Mouse (Mus musculus) left cerebral cortex, adult 8-10 months (tissue): ENCODE data around the gene Dr1. TPM values are rescaled to one million over a fixed set of nuclear protein-coding genes. Genes with fewer than 3 reads are reported as not detected.
"Not testable (repeated sequence)": the region's sequence is repeated elsewhere in the genome, so short reads cannot be mapped to it uniquely, and the experiment has no call there.

ENCODE experiments used
- DNase-seq, 2 experiments: peaks; one replicate each; pipeline ENCODE4 v3.0.0; 2022; ENCODE audit warnings: low spot score in 2 of 2
- total RNA-seq, 4 experiments: library from RNA; stranded (reverse); gene quantifications; 2 replicates each; pipeline ENCODE4 v1.2.4; 2022

Gene Dr1
- 10 to 100 TPM; 30.5 to 32.4 (median 31.0) TPM for total RNA-seq

DNA sequence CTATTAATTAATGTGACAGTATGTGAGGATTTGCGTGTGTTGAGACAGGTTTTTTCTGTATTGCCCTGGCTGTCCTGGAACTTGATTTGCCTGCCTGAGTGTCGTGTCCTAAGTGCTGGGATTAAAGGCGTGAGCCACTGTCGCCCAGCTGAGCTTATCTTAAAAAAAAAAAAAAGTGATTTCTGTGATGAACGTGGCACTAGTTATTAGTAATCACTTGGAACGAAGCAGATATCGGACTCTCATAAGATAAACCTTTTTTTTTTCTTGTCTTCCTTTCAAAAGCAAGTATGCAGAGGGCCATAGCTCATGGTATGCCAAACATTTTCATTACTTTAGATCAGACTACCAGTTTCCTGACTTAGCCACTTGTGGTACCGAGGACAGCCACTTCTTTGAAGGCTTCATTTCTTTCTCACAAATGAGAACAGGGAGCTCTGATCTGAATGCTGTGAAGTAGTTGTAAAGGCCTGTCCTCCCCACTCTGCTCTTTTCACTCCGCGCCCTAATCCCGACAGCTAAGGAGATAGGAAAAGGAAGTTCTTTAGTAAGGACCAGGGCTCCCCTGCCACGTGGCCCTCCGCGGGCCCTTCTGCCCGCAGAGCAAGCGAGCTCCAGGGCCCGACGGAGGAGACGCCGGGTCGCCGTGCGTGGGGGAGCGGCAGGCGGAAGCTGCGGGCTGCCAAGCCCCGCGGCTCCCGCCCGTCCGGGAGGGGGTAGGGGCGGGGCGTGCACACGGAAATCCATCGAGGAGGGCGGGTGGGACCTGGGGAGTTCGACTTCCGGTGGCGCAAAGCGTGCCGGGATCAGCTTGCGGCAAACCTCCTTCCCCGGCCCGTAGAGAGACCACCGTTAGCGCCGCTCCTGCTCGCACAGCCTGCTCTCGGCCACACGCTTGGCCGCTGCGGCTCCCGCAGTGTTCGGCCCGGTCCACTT, at the start of gene Dr1:
Gene Dr1, plus strand, starts transcription at position 771 of the 936 bp plus-strand sequence.
- peak; percentile 71 to 80 for DNase-seq

DNA sequence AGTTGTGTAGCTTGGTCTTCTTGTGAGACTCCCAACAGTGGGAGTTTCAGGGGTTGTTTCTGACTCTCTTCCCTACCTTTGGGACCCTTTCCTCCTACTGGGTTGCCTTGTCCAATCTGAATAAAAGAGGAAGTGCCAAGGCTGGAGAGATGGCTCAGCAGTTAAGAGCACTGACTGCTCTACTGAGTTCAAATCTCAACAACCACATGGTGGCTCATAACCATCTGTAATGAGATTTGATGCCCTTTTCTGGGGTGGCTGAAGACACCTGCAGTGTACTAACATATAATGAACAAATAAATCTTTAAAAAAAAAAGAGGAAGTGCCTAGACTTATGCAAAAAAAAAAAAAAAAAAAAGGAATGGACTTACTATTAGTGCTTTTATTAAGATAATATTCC, 44.6 kb upstream of the Dr1 start:
- no peak for DNase-seq

DNA sequence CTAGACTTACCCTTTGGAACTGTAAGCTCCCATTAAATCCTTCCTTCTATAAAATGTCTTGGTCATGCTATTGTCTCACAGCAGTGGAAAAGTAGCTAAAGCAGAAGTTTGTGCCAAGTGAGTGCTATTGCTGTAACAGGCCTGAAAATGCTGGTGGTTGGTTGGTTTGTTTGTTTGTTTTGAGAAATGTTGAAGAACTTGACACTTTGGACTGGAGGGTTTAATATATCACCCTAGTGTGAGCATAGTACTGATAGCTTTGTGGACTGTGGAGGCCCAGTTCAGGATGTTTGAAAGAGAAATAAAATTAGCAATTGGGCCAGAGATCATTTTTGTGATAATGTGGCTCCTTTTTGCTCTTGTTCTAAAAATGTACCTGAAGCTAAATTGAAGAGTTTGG, 42.5 kb upstream of the Dr1 start:
- DNase-seq: no peak

DNA sequence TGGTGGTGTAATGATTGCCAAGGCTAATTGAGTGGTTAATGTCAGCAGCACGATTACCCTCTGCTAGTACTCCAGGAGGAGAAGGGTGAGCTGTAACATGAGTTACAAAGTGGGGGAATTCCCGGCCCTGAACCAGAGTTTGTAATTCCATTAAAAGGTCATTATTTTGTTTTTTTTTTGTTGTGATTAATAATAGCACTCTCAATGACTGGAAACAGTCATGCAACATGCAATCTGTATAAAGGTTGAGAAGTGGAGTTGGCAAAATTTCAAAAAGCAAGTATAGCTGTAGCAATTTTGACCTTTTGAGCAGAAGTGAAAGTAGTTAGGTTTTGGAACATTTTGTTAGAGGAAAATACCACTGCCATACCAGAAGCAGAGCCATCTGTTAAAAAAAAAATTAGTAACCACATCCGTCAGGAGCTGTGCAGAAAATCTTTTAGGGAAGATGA, 22.4 kb upstream of the Dr1 start:
- no peak for DNase-seq

DNA sequence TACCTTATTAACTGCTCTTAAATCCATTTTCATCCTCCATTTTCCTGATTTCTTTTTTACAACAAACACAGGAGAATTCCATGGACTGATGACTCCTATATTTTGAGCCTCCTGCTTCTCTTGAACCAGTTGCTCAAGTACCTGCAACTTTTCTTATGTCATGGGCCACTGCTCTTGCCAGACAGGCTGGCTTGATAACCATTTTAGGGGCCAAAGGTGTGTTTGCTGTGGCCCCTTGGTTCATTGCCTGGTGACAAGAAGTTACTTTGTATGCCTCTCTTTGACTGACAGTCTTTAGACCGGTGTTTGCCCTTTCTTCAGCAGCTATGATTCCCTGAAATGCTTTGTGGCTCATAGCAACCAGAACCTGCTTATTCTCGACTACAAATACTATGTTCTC, 18.7 kb upstream of the Dr1 start:
- no peak for DNase-seq

DNA sequence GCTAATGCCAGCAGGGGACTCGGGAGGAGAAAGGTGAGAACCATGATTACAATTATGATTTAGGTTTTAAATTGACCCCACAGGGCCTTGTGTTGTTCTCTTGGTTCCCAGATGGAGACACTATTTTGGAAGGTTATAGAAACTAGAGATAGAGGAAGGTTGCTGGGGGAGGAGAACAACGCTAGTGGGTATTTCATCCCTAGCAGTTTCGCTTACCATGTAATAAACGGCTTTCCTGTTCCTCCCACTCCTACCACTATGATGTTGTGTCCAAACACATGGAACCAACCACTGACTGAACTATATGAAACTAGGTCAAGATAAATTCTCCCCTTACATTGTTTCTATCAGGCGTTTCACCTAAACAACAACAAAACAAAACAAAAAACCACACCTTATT, 13.4 kb upstream of the Dr1 start:
- no peak for DNase-seq

DNA sequence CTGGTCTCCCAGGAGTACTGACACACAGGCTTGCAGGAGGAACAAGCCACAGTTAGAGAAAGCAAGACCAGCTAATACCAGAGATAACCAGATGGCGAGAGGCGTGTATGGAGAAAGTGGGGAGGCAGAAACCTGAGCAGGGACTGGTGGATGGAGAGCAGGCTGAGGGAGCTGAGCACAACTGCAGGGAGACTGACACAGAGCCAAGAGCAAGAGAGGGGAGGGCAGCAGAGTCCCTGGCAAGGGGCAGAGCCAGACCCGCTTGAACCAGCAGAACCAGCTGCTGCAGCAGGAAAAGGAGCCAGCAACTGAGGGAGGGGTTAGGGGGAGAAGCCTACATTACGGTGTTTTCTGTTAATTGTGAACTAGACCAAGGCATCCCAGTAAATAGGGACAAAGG, 6.0 kb upstream of the Dr1 start:
- DNase-seq: peak in 1 of 2 experiments; percentile 18

DNA sequence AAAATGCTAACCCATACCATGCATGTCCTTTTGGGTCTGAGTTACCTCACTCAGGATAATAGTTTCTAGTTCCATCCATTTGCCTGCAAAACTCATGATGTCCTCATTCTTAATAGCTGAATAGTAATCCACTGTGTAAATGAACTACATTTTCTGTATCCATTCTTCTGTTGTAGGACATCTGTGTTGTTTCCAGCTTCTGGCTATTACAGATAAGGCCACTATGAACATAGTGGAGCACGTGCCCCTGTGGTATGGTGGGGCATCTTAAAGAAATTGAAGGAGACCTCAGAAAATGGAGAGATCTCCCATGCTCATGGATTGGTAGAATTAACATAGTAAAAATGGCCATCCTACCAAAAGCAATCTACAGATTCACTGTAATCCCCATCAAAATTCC, 4.9 kb upstream of the Dr1 start:
- DNase-seq: not testable (repeated sequence)

DNA sequence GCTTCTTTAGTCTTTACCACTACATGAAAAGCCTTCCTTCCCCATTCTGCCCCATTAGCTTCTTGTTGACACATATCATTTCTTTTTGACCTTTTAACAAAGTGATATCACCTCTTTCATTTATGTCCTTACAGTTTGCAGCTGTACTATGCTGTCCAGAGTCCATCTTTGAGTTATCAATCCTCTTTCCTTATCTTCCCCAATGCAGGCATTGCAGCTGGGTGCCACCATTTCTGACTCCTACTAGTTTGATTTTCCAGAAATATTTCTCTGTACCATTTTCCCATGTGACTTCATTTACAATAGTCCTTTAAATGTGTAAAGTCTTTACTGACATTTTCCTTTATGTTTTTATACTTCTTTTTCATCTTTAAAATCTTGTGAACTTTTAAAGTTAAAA, 1.7 kb upstream of the Dr1 start:
- DNase-seq: no peak

DNA sequence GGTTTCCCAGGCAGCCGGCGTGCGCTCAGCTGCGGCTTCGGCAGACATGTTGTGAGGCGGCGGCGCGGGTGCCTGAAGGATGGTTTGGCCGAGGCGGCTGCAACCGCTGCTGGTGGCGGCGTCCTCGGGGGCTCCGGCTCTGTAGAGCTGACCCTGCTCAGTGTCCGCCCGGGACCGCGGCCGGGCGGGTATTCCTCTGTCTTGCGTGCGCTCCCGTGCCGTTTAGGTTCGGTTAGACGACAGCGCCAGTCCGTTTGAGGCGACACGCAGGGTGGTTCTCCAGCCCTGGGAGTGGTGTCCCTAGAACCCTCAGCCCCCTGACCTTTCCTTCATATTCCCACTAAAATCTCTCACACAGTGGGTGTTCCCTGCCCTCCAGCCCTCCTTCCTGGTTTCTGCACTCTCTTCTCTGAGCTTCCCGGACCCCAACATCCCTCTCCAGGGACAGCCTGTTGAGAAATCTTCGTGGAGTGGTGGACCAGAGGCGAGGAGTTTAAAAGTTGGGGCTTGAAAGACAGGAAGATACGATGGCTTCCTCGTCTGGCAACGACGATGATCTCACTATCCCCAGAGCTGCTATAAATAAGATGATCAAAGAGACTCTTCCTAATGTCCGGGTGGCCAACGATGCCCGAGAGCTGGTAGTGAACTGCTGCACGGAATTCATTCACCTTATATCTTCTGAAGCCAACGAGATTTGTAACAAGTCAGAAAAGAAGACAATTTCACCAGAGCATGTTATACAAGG, 540 bp downstream of the Dr1 start:
- DNase-seq: peak in 1 of 2 experiments; percentile 15

DNA sequence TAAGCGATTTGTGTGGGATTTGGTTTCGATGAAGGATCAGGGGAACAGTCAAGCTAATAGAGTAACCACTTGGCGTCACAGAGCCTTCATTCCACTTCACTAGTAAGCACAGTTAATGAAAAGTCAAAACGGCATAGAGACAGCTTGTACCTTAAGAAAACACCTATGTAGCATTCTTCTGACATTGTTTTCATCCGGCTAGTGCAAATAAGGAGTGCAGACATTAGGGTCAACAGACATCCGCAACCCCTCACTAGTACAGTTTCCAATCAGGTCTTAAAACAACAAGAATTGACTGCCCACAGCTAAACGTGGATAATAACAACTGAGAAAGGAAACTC, 1.1 kb downstream of the Dr1 start:
- DNase-seq: no peak

DNA sequence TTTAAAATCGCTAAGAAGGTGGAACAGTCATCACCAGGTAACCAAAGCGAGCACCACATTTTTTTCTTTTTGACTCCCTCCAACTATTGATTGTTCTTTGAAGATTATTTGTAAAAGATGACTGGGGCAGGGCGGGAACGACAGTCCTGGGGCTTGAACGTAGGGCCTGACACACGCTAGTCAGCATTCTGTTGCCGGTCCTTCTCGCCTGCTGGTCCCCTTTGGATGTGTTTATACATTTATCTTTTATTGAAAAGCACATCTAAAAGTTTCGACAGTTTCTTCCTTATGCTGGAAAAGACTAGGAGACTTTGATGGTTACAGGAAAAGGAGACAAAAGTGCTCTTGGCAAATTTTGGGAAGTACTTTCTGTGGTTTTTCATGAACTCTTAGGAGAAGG, 1.7 kb downstream of the Dr1 start:
- DNase-seq: no peak

DNA sequence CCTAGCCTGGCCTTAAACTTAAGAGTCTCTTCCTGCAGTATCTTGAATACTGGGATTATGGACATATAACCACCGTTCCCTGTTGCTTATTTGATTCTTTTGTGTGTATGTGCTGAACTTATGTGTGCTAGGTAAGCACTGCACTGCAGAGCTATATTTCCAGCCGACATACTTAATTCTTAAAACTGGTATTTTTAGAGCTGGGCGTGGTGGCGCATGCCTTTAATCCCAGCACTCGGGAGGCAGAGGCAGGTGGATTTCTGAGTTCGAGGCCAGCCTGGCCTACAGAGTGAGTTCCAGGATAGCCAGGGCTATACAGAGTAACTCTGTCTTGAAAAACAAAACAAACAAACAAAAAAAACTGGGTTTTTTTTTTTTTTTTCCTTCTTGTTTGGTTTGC, 2.6 kb downstream of the Dr1 start:
- DNase-seq: not testable (repeated sequence)

DNA sequence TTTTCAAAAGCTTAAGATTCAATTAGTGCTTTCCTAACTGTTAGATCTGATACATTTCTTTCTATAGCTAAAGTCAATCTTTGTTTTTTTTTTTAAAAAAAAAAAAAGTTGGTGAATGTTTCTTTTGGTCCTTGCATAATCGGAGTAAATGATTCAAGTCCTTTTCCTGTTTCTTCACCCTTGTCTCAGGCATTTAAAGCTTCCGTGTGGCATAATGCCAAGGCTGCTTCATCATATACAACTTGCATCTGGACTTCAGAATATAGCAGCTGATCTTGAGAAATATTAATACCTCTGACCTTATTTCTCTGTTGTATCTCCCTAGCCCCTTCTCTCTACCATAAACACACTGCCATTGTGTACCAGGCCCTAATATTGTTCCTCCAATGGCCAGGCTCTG, 18.3 kb downstream of the Dr1 start:
- DNase-seq: no peak

DNA sequence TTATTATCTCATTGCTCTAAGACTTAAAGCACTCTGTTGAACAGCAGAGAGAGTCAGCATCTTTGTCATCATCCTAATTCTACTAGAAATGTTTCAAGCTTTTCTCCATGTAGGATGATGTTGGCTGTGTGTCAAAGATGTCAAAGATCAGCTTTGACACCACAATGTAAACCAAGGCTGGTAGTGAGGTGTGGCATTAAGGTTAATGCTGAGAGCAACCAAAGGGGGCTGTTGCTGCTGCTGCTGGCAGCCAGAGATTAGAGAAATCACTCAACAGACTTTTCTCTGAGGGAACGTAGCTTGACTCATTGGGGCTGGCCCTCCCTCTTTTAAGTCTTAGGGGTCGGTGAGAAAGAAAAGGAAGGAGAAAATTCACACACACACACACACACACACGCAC, 32.9 kb downstream of the Dr1 start:
- DNase-seq: no peak

DNA sequence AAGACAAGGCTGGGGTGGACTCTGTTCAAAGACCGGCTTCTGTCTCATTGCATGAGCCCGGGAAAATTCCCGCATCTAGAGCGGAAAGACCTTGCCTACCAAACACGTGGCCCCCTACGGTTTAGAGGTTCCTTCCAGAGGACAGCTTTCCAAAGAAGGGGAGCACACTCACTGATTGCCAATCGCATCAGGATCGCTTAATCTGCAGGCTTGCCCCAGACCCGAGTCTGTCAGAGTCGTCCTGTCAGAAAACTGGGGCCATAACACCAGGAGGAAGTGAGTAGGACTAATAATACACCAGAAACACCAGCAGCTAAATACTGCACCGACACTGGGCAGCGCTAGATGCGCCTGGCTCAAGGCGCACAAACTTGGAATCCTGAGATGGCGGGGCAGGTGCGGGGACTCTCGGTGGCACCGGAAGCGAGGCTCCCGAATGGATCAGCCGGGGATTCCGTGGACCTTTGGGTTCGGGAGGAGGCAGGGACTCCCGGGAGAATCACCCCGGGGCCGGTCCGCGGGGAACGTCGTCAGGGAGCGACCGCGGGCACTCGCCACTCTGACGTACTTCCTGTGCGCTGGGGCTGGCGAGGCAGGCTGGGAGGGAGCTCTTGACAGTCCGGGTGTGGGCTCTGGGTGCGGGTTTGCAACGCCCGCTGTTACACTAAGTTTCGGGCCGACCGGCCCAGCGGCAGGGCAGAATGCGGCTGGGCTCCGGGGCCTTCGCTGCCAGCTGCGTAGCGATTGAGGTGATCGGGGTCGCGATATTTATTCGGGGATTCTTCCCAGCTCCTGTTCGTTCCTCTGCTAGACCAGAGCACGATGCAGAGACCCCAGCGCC, 43.7 kb downstream of the Dr1 start, which contains the start of gene Pigg:
Gene Pigg, plus strand, starts transcription at position 386 of the 841 bp plus-strand sequence.
- DNase-seq: peak; percentile 87 to 88

DNA sequence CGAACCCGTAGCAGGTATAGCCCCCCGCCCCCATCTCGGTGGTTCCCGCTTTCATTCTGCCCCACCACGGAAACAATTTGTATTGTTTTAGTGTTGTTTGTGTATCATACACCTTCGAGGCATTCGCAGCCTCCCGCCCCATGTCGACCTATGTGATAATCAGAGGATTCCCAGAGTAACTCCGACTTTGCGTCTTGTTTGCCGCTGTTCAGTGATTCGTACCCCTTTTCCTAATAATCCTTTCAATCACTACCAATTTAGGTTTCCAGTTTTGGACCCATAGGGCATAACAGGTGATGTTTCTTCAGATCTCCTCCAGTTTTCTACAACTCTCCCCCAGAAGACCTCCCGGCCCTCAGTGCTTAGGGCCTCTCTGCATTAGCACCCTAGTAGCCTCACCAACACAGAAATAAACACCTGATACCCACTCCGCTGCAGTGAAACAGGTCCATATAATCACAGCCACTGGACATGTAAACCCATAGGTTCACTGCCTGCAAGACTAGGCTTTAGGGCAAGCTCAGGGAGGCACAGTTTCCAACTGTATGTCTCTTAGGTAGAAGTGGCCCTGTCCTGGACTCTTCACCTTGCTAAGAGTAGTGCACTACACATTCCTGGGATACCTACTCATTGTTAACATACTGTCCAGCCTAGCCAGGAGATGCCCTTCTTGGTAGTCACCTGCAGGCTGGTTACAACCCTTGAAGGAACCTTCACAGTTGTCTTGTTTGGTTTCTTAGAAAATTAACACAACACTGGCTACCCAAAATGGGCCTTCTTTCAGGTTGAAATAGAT, 44.6 kb downstream of the Dr1 start:
- no peak for DNase-seq
